Mouse (Mus musculus): ENCODE data around the gene Ugt1a9. TPM values are rescaled to one million over a fixed set of nuclear protein-coding genes. Genes with fewer than 3 reads are reported as not detected.

Ugt1a9 gene
- total RNA-seq, 4 experiments from 2014 or later = 0.17 TPM; not detected in 3

DNA sequence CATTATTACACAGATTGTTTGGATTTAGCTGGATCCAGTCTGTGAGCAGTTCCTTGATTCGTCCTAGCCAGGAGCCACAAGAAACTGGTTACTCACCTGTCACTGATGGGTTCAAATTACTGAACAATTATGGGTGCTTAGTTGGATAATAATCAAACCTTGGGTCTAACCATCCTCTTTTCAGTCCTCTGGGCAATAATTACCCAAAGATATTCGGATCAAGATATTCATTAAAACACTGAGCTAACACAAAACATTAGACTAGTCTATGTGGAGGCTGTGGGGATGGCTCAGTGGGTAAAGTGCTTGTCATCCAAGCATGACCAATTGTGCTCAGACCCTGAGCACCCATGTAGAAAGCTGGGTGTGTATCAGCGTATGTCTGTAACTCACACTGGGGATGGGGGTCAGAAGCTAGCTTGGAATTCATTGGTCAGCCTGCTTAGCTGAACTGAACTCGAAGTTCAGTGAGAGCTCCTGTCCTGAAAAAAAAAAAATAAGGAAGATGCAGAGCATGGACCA, 165.4 kb downstream of the Ugt1a9 start:
- no peak for DNase-seq

DNA sequence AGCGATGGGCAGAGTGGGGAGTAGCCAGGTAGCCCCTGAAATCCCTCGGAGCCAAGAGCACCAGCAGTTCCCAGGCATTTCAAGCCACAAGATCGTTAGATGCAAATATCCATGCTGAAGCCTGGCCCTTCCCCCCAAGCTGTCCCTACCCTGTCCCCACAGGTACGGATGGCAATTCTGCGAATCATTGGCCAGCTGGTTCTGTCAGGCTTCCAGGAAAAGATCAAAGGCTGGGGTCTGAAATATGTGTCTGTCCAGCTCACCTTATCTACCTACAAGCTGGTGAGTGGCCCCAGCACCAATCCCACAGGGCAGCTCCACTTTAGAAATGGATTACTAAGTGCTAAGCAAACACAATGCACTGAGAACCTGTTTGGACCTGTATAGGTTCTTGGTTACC, 166.7 kb downstream of the Ugt1a9 start:
- no peak for DNase-seq

DNA sequence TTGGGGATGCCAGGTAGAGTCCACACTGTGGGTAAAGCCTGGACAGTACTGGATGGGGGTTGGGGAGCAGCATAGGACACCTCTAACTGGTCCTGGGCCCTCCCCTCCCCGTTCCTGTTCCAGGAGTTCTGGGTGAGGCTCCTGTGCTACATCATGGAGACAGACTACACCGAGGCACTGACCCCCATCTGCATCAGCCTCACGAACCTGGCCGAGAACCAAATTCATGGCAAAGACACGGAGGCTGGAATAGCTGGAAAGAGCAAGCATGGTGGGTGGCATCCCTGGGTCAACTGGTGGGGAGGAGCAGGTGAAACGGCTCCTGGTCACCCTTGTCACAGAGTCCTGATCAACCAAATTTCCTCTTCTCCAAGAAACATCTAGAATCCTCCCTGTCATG, 168.2 kb downstream of the Ugt1a9 start:
- no peak for DNase-seq

DNA sequence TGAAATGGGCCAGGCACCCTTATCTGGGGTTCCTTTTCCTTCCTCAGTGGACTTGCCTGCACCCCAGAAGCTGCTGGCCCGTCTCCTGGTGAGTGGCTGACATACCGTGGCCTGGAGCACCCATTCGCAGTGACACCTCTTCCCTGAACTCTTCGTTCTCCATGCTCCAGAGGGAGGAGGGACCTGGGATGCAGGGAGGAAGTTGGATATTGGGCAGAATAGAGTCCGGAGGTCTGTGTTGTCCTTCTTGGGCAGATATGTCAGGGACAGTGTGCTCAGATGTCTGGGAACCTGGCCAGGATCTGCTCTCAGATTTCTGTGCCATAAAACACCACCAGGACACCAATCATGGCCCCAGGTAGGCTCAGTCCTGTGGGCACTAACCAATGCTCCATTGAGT, 169.5 kb downstream of the Ugt1a9 start:
- DNase-seq = no peak

DNA sequence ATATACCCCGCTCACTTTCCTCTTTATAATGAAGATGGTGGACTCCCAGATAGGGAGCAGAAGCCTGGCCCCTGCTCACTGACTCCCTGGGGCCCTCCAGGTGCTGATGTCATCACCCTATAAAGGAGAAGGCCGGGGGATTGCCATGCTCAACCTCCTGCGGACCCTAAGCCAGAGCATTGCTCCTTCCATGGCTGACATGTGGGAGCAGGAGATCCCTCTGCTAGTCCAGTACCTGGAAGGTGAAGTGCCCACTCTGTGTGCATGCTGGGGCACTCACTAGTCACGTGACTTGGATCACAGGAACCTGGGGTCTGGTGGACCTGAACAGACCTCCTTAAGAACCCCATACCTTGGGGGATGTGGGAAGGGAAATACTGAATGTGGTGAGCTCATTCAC, 170.0 kb downstream of the Ugt1a9 start:
- no peak for DNase-seq

DNA sequence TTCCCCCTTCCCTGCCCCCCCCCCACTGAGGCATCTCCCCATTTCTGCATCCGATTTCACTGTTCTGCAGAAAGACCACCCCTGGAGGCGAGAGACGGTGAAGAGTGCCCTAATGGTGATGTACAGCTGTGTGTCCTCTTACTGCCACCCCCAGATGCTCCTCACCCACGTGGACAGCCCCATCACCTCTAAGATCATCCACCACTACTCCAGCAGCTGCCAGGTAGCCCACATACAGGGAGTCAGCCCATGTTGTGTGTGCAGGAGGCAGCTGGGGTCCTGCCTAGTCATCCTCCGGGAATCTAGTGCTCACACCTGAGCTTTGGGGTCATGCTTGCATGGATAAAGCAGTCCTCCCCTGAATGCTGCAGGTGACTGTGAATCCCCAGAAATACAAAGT, 173.3 kb downstream of the Ugt1a9 start:
- no peak for DNase-seq

DNA sequence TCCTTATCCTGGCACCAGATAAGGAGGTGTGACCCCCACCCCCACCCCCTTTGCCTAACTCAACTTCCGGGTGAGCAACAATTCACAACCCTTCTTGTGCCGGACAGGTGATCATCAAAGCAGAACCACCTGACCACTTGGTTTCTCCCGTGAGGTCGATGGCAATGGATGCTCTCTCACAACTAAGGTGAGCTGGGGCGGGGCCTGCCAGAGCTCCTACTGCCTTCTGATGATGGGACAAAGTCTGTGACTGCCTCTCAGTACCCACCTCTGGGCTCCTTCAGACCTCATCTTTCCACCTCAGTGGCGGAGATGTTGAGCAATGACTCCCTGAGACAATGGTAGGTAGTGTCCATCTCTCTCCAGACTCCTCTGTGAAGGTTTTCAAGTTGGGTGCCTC, 175.3 kb downstream of the Ugt1a9 start:
- DNase-seq = no peak

DNA sequence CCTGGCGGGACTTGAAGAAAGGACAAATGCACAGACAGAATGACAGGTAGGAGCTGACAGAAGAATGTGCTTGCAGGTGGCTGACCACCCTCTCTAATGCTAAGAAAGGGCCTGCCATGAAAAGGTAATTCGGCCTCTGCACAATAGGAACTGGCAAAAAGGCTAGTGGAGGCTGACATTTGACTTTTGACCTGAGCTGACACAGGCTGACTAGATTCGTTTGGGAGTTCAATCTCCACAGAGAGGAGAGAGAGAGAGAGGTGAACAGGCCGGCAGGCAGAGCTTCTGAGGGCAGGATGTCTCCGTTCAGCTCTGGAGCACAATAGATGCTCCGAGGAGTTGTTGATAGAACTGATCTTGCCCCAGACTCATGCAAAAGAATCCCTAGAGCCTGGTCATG, 175.8 kb downstream of the Ugt1a9 start:
- no peak for DNase-seq

DNA sequence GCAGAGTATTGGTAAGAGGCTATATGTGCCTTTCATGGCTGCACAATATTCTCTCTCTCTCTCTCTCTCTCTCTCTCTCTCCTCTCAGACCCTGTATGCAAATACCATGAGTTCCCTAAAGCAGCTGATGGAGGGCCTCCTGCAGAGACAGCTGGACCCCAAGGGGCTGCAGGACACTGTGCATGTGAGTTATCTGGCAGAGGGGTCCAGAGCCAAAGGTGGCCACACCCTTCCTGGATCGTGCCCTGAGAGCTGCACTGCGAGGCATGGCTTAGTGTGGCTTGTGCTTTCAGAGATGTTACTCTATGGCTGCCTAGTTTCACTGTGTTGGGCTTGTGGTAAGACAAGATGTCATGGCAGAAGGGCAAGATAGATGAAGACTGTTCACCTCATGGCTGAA, 177.1 kb downstream of the Ugt1a9 start:
- no peak for DNase-seq

DNA sequence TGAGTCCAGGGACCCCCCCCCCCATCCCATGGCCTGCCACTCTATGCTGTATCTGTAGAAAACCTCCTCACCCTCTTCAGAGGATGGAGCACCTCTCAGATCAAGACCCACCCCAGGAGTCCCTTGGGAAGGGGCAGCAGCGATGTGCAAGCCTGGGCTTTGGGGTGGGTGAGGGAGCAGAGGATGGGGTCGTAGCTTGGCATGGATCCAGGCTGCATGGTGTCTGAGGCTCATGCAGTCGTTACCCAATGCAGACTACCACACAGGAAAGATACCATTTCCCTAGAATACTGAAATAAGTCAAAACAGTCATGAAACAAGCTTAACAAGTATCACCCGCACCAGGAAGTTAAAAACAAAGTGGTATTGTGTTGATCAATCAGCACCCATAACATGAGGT, 178.1 kb downstream of the Ugt1a9 start:
- DNase-seq = no peak

DNA sequence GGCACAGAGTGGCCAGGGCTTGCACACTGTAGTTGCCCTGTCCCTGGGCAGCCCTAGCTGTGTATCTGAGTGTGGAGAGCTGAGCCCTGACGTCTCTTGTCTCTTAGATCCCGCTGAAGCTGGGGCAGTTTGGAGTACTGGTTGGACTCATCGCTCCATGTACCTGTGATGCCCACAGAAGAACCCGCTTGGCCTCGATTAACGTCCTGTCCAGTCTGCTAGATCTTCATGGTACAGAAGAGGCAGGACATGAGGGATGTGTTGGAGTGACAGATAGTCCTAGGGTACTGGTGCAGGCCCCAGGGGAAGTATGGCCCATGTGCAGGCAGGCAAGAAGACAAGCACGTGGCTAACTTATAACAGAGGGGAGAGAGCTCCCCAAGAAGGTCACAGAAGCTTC, 179.0 kb downstream of the Ugt1a9 start:
- no peak for DNase-seq

DNA sequence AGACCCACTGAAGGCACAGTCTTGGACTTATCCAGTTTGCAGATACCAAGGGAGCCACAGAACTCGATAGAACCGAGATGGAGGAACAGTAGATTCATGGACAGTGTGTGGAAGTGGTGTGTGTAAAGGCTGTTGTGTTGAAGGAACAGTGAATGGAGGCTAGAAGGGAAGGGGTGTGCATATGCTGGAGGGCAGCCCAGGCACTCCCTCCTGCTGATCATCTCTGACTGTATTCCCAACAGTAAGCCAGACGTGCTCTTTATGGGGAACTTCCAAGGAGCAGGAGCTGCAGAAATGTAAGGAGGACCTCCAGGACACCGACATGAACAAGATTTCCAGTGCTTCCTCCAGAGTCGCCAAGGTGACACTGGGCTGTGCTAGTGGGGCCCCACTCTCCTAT, 179.4 kb downstream of the Ugt1a9 start:
- no peak for DNase-seq

DNA sequence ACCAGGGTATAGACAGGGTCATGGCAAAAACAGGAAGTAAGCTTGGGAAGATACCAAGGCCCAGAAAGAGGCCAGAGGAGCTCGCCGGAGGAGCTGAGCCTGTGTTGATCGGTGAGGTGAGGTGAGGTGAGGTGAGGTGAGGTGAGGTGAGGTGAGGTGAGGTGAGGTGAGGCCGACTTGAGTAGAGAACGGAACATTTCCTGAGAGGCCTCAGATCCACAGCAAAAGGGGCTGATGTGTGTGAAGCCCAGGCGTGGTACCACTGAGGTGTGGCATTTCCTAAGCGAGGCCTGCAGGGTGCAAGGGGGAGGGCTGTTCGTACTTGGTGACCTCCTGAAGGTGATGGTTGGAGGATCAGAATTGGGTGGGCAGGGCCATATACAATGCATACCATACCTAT, 182.5 kb downstream of the Ugt1a9 start:
- no peak for DNase-seq

DNA sequence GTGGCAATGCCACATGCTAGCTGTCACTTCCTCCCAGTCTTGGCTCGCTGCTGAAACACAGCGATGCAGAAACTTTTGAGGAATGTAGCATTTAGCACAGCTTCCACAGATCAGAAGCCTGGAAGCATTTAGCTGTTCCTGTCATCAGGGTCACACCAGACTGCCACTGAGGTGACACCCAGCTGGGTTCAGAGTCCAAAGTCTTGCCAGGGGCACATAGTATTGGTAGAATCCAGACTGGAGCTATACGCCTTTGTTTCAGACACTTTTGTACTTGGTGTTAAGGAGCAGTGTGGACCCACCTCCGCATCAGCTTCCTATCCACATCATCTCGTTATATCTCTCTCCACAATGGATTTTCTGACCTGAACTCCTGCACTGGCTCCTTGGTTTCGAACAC, 182.9 kb downstream of the Ugt1a9 start:
- DNase-seq = no peak

DNA sequence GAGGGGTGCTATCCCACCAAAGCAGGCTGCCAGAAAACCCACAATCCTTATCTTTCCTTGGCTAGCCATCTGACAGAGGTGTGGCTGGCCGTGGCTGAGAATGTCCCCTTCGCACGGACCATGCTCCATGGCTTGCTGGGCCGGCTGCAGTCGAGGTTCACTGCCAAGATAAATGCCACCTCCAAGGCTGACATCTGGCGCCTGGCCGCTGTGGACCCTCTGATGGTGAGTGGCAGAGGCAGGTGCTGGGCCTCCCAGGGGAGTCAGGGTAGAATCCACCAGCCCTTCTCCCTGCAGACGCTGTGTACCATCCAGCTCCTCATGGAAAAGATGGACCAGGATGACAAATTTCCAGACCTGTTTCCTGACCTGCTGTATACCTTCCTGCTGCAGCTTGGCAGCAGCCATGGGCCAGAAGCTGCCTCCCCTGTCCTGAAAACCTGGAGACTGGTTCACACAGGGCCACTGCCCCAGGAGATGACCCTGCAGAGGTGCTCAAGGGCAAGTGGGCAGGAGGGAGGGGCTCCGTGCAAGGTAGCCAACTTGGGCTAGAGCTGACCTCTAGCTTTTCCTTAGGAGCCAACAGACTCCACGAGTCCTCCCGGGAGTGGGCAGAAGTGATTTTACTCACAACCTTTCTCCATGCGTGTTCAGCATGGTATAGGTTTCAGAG, 184.3 kb downstream of the Ugt1a9 start:
- no peak for DNase-seq

DNA sequence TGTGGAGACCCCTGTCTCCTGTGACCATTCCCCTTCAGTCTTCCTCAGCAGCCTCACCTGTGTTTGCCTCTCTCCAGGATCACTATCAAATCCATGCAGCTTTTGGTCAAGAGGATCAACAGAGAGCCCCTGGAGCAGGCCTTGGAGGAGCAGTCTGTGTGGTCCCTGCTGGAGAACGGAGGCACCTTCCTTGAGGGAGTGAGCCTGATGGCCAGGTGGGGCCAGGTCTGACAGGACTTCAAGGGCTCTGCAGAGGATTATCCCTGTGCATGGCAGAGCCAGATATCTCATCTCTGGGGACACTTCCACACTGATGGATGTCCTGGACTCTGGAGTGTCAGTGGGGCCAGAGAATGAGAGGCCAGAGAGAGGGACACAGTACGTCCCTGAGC, 184.9 kb downstream of the Ugt1a9 start:
- no peak for DNase-seq

DNA sequence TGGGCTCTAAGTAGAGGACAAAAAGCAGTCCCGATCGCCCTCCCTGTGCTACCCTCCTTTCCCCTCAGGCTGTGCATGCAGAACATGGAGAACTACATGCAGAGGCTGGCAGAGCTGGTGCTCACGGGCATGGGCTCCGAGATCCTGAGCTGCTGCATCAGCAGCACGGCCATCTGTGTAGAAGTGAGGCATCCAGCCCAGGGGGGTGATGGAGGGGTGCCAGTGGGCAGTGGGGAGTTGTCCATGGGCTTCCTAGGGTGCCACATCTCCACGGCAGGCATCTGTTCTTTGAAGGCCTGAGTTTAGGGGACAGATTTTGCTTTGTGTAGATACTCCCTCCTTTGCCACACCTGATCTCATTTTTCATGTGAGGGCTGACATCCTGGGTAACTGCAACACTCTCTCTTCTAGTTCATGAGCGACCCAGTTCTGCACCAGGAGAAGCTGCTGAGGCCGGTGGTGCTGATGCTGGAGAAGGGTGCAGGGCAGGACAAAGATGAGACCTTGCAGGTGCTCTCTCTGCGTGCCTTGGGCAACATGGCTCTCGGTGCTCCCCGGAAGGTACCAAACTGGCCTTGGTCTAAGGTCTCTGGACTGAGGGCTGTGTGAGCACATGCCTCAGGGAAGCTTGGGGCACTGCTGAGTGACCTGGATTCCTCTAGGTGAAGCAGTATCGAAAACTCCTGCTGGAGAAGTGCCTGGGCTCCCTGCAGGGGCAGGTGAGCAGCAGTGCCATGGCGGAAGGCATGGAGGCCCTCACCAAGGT, 185.6 kb downstream of the Ugt1a9 start:
- DNase-seq = no peak

DNA sequence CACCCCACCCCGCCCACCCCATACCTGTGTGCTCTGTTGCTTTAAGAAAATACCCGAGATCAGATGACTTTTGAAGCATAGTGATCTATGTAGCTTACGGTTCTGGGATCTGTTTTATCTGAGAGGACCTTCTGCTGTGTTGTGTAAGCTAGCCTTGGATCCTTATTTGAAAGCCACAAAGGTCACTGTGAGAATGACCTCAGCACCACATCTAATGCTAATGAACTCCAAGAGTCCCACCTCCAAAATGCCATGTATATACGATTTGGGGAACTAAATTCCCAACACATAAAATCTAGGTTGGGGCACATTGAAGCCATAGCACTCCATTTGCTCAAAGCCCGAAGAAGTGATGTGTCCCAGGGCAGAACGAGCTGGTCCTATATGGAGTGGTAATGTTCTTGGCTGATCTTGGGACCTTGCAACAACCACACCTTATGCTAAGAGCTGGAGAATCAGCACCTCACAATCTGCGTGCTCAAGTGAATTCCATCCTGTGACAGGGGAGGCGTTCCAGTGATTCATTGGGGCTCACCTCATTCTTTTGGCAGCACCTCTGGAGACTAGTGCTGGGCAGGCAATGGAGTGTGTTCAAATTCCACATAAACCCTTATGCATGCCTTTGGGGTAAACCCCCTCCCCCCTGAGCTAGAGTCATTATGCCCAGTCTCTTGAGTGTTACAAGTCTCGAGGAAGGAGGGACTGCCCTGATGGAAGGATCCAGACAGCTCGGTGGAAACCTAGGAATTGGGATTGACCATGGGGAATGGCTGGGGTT, 186.5 kb downstream of the Ugt1a9 start:
- no peak for DNase-seq

DNA sequence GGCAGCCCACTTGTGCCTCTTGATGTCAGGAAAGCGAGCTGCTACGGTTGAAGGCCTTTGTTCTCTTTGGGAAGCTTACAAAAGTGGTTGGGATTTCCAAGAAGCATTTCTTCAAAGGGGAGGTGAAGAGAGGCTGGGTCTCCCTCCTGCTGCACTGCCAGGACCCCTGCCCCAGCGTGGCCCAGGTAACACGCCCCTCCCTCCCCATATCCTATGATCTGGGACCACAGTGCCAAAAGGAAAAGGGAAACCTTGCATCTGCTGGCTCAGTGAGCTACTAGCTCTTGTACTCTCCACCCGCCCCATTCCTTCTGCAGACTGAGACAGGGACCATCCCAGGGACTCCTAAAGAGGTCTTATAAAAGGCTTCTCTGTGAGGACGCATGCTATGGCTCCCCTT, 187.1 kb downstream of the Ugt1a9 start:
- no peak for DNase-seq

DNA sequence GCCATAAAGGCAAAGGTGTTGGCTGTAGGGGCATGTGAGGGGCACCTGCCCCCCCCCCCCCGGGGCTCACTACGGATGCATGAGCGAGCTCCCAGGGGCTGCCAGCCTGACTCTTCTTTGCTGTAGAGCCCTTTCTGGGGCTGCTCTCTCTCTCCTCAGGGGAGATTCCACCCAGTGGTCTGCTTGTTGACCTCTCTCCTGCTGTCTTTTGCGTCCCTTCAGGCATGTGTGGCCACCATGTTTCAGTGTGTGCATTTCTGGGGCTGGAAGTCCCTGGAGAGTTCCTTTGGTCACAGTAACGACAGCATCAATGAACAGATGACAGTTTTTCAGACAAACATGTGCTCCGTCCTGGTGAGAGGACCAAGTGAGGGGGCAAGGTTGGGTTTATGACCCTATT, 187.8 kb downstream of the Ugt1a9 start:
- DNase-seq = no peak

DNA sequence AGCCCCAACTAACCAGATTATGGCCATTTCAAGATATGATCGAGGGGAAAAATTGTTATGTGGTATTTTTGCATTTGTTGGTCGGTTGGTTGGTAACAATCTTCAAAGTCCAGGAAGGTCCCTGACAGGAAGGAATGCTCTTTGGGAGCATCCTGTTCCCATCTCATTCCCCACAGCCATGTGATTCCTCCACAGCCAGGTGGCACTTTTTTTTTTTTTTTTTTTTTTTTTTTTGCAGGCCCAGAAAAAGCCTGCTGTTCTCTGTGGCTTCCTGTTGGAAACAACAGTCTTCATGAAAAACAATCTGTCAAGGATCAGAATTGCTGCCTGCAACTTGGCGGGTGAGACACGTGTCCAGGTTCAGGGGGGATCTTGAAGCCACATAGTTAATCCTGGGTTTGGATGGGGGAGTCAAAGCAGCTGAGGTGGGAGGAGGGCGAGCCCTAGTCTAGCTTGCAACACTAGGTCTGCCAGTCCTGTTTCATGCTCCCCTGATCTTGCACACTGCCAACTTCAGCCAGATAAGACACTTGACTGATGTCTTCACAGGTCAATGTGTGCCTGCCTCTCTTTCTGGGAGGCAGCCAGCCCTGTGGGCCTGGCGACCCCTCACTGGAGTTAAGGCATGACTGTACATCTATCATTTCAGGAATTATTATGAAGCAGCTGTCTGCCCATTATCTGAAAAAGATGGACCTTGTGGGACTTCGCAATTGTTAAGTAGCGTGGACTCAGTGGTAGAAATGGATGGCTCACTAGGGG, 188.5 kb downstream of the Ugt1a9 start:
- DNase-seq = no peak

DNA sequence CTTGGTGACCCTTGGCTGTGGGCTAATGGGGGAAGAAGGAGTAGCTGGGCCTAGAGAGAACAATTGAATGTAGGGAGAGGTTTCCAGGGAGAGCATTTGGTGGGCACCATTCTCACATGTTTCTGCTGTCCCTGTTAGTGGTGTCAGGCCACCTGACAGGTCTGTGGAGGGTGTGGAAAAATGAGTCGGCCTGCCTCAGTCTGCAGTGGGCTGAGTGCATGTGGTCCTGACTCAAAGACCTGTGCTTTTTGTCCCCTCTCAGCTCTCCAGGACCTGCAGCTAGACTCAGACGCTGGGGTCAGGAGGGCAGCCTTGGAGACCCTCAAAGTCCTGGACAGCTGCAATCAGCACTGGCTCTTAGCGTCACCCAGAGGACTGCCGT, 189.0 kb downstream of the Ugt1a9 start:
- no peak for DNase-seq

DNA sequence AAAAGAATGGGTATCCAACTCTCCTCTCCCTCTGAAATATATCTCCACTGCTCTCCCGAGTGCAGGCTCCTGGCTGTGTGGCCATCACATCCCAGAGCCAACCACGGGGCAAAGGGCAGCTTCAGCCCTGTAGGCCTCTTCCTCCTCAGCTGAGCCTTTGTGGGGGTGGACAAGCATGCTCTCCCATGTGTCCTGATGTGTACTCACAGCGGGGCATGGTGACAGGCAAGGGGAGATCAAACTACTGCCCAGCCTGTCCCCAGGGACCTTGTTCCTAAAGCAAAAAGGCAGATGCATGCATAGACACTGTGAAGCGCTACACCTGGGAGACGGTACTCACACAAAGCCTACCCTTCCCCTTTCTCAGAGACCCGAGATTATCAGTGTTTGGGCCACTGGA, 189.5 kb downstream of the Ugt1a9 start:
- DNase-seq = no peak
